Mouse (Mus musculus) retina, embryonic 14.5 days (tissue): ENCODE measurements around the gene Zbtb21.
"Not testable (repeated sequence)": the region's sequence is repeated elsewhere in the genome, so short reads cannot be mapped to it uniquely, and the experiment has no call there.

ENCODE experiments used
- DNase-seq: peaks from one replicate; pipeline ENCODE4 v3.0.0-alpha.2; 2015; ENCODE audit warnings: low spot score

The Zbtb21 gene

GRCm38 (mm10) chr16:97962151-97962948, at the start of gene Zbtb21, which contains the start of gene C2cd2:
Zbtb21 (minus strand) TSS chr16:97962622.
C2cd2 (minus strand) TSS chr16:97962598.
- peak; percentile 98 for DNase-seq

GRCm38 (mm10) chr16:97997383-97997731, 34.9 kb upstream of the Zbtb21 start:
- not testable (repeated sequence) for DNase-seq

- peak; percentile 85 for DNase-seq
Measured at GRCm38 (mm10) chr16:97996616-97997382, 34.4 kb upstream of the Zbtb21 start, which contains the start of gene B230307C23Rik. B230307C23Rik (plus strand) TSS chr16:97997315.

GRCm38 (mm10) chr16:97995849-97996615, 33.6 kb upstream of the Zbtb21 start:
- DNase-seq, result no peak

DNA sequence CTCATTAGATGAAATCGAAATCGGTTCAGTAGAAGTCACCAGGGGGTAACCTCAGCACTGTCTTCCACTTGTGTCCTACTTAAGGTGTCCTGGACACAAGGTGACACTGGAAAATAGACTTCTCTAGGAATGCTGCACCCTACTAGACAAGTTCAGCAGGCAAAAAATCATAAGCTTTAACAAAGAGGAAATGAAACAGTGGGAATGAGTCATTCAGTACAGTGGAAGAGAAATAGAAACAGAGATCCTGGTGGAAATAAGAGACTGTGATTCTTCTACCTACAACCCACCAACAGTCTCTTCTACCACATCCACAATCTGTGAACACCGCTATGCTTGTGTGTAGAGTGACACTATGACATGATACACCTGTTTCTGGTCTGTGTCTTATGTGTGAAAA, 30.1 kb upstream of the Zbtb21 start:
- not testable (repeated sequence) for DNase-seq

DNA sequence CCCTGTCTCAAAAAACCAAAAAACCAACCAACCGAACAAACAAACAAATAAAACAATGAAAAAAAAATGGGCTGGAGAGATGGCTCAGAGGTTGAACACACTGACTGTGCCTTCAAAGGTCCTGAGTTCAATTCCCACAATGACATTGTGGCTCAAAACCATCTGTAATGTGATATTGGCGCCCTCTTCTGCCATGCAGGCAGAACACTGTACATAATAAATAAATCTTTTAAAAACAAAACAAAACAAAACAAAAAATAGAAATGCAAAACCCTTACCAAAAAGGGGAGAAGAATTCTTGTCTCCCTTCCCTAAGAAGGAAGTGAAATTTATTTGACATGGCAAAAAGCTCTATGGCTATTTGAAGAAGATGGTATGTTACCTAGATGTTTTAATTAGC, 29.1 kb upstream of the Zbtb21 start:
- DNase-seq, result no peak

- no peak for DNase-seq
Measured at GRCm38 (mm10) chr16:97984589-97984988, 22.2 kb upstream of the Zbtb21 start.

- DNase-seq, result no peak
Measured at GRCm38 (mm10) chr16:97981362-97981761, 18.9 kb upstream of the Zbtb21 start.

DNA sequence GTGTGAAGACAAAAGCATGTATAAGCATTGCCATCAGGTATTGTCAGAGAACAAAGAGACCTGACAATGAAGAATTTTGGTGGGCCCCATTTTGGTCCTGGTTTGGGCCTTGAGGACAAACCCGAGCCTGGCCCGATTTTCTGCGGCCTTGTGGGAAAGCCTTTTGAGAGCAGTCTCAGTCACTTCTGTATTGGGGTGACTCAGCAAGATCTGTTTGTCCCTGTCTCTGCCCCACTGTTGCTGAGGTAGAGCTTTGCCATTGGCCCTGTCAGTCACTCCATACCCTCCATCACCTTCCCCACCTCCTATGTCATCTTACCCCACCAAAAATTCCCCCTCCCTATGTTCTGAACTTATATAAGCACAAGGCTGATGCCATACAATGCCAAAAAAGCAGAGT, 15.3 kb upstream of the Zbtb21 start:
- no peak for DNase-seq

- DNase-seq, result no peak
Measured at GRCm38 (mm10) chr16:97977277-97977676, 14.9 kb upstream of the Zbtb21 start.

GRCm38 (mm10) chr16:97963956-97964540, 1.6 kb upstream of the Zbtb21 start:
- DNase-seq, result no peak

- no peak for DNase-seq
Measured at GRCm38 (mm10) chr16:97961381-97962150, 856 bp downstream of the Zbtb21 start.

DNA sequence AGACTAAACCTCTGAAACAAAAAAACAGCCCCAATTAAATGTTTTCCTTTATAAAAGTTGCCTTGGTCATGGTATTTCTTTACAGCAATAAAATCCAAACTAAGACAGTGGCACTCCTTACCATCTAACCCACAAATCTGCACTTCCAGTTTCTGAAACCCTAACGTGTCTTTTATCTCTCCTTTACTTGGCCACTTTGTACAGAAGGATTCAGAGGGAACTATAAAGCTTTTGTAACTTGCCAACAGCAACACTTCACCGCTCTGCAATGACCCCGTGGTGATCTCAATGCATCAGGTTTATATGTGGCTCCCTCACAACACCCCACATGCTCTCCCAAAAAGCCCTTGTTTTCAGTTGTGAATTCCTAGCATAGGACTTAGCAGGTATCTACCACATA, 2.1 kb downstream of the Zbtb21 start:
- no peak for DNase-seq

DNA sequence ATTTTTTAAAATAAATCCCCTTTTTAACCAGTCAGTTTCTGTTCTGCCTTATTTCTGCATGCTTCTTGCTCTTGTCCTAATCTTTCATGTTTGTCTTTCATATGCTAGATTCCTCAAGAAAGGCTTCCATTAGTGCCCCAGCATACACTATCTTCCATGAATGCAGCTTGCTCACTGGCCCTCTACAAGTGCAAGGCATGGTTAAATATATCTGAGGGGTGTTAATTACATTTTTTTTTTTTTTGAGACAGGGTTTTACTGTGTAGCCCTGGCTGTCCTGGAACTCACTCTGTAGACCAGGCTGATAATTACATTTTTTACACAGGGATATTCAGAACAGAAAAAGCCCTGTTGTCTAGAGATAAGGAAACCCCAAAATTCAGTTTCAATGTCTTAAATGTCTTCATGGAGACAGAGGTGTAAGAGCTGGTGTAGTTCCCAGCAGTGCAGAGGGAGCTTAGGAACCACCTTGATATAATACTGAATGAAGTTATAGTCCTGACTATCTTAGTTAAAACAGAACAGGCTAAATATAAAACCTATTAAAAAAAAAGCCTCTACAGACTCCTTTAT, 3.9 kb downstream of the Zbtb21 start:
- DNase-seq, result no peak

DNA sequence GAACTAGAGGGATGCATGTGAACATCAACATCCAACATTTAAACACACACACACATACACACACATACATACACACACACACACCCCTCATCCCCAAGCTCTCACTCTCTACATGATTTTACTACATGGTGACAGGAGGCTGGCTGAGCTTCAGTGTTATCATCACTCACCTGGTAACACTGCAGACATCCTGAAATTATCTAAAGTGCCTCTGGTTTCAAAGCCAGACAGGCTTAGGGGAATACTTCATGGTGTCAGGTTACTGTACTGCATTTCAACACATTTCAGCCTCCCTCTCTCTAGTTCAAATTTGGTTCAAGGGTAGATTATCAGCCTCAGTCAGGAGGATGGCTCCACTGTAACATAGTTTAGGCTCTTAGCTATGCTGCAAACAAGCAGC, 4.8 kb downstream of the Zbtb21 start:
- no peak for DNase-seq

DNA sequence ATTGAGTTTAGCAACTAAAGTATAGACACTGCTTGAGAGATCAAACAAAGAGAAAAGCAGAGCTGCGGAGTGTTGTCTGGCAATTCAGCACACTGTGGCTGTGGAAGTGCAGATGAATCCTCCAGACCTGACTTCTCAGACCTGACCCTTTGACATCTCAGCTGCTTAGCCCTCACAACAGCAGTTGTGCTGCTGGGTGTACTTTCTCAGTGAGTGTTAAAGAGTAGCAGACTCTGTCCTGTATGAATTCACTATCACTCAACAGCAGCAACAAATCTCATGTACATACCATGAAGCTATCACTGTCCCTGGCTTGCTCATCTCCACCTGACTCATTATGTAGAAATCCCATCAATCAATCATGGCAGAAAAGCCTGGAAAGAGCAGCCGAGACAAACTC, 6.4 kb downstream of the Zbtb21 start:
- no peak for DNase-seq

- DNase-seq, result no peak
Measured at GRCm38 (mm10) chr16:97953300-97953699, 9.1 kb downstream of the Zbtb21 start.

GRCm38 (mm10) chr16:97952801-97953200, 9.6 kb downstream of the Zbtb21 start:
- no peak for DNase-seq

DNA sequence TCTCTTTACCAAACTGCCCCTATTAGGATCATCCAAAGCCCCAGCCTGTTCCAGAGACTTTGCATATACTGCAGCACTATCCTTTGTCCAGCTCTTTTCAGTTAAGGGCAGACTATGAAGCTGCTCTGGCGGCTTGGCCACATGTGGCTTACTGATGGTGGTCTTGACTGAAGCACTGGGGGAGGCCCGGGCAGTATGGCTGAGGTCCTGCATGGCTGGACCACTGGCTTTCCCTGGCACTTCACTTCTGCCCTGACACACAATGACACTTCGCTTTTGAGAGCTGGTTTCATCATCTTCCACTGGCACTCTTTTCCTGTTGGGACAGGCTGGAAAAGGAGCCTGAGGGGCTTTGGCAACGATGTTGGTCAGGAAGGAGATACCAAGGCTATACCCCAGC, 10.1 kb downstream of the Zbtb21 start:
- DNase-seq, result no peak

DNA sequence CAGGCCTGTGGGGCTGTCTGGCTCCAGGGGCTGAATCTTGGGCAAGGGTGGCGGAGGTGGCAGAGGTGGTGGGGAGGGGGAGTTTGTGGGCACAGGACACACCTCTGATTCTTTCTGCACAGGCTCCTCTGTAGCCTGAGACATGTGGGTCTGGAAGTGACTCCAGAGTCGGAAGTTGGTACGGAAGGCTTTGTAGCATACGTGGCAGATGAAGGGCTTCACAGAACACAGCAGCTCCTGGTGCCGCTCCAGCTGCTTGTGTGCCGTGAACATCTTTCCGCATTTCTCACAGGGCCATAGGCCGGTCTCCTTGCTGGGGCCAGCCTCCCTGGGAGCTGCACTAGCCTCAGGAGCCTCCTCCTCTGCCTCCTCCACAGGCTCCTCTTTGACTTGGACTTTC, 12.4 kb downstream of the Zbtb21 start:
- DNase-seq, result no peak

DNA sequence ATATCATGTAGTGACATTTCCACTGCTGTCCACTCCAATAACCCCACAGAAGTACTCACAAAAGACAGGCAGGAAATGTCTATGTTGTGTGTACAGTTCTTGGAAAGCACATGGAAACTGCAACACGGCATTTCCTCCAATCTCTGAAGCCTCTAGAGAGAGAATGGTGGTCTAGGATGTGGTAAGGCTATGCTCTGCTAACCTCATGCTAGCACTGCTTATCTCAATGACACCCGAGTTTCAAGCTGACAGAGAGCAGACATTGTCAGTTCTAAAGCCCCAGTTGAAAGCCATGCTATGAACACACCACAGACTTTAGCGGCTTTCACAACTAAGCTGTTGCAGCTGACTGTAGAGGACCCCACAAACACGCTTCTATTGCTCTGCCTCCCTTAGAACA, 13.6 kb downstream of the Zbtb21 start:
- no peak for DNase-seq
